Mouse (Mus musculus): ENCODE measurements around the gene Srpr. TPM values are rescaled to one million over a fixed set of nuclear protein-coding genes. Genes with fewer than 3 reads are reported as not detected.

Srpr gene
- polyA plus RNA-seq, 2 experiments = 28.8 to 53.8 TPM

- Histone ChIP-seq H3K4me1 (replicated peaks; ENCODE audit: control insufficient read depth in 2 of 2, insufficient read depth in 2 of 2, low read length in 1 of 2) (peaks cover 15 to 18% of the 10 kb centered on the region in 2 experiments), H3K9me3 (ENCODE audit: control insufficient read depth, low read length) (no peaks in the 10 kb centered on the region), H3K9ac (replicated peaks) (peak within 1 kb of the TSS; percentile 69), H3K4me3 (ENCODE audit: insufficient read depth in 1 of 2, low read depth in 2 of 2, low read length in 2 of 2) (peak within 1 kb of the TSS; percentile 74 to 77), H3K4me2 (ENCODE audit: low read depth) (peak within 1 kb of the TSS; percentile 95), H3K27me3 (ENCODE audit: control insufficient read depth, insufficient read depth, low read length) (no peaks in the 10 kb centered on the region), H3K27ac (peak within 1 kb of the TSS; percentile 68), H3K36me3 (replicated peaks; ENCODE audit: control insufficient read depth, insufficient read depth, low read depth) (0 out of 2 replicates have a peak, but pooled peaks cover 2% of the 10 kb centered on the region)
- DNase-seq (ENCODE audit: low read depth in 3 of 3, low spot score in 3 of 3) = peak; percentile 75 to 89 (median 80)
- peak; percentile 98 for ATAC-seq (ENCODE audit: insufficient read depth)
- TF ChIP-seq CTCF (IDR thresholded peaks at IDR 0.05; ENCODE audit: low read depth) (peak; percentile 64), EP300 (IDR thresholded peaks at IDR 0.05; ENCODE audit: low read depth) (no peak)
- WGBS (ENCODE audit: insufficient replicate concordance) = under 1% methylated on average over 38 of the region's 38 CpGs
These were observed 24.5 kb upstream of the Srpr start, which contains the start of gene Dcps for GRCm38 (mm10) chr9:35175251-35176123. Gene Dcps, minus strand, starts transcription at chr9:35176061.

- H3K36me3 ChIP-seq (replicated peaks; ENCODE audit: control insufficient read depth, insufficient read depth, low read depth) = no peaks in the 10 kb centered on the region
- DNase-seq (ENCODE audit: low read depth in 3 of 3, low spot score in 3 of 3) (no peak), ATAC-seq (ENCODE audit: insufficient read depth) (peak; percentile 5; the same call in 1 of the 2 replicates)
- no peak overlapping the region for H3K27ac ChIP-seq
- H3K4me3 ChIP-seq (ENCODE audit: insufficient read depth in 1 of 2, low read depth in 2 of 2, low read length in 2 of 2) = peak overlapping the region; percentile 59 to 77
- H3K27me3 ChIP-seq (ENCODE audit: control insufficient read depth, insufficient read depth, low read length) = no peaks in the 10 kb centered on the region
- no peaks in the 10 kb centered on the region for H3K9me3 ChIP-seq (ENCODE audit: control insufficient read depth, low read length)
- peak overlapping the region; percentile 53 for H3K9ac ChIP-seq (replicated peaks)
- no peak for TF ChIP-seq CTCF (IDR thresholded peaks at IDR 0.05; ENCODE audit: low read depth)
- peaks cover 15 to 18% of the 10 kb centered on the region in 2 experiments for H3K4me1 ChIP-seq (replicated peaks; ENCODE audit: control insufficient read depth in 2 of 2, insufficient read depth in 2 of 2, low read length in 1 of 2)
- H3K4me2 ChIP-seq (ENCODE audit: low read depth) = peak overlapping the region; percentile 95
- WGBS (ENCODE audit: insufficient replicate concordance) = 34% methylated on average over 14 of the region's 14 CpGs
These were observed 23.8 kb upstream of the Srpr start for GRCm38 (mm10) chr9:35176124-35176659.

GRCm38 (mm10) chr9:35182832-35183231, 17.1 kb upstream of the Srpr start:
- H3K9ac ChIP-seq (replicated peaks) = no peak overlapping the region
- no peaks in the 10 kb centered on the region for H3K27me3 ChIP-seq (ENCODE audit: control insufficient read depth, insufficient read depth, low read length)
- TF ChIP-seq CTCF (IDR thresholded peaks at IDR 0.05; ENCODE audit: low read depth) = no peak
- TF ChIP-seq EP300 (IDR thresholded peaks at IDR 0.05; ENCODE audit: low read depth) = no peak
- WGBS (ENCODE audit: insufficient replicate concordance) = 34% methylated on average over 2 of the region's 2 CpGs
- no peak overlapping the region for H3K4me3 ChIP-seq (ENCODE audit: insufficient read depth in 1 of 2, low read depth in 2 of 2, low read length in 2 of 2)
- no peak overlapping the region for H3K4me2 ChIP-seq (ENCODE audit: low read depth)
- ATAC-seq (ENCODE audit: insufficient read depth) (no peak), DNase-seq (ENCODE audit: low read depth in 3 of 3, low spot score in 3 of 3) (no peak)
- H3K4me1 ChIP-seq (replicated peaks; ENCODE audit: control insufficient read depth in 2 of 2, insufficient read depth in 2 of 2, low read length in 1 of 2) = peaks cover 0 to 2% of the 10 kb centered on the region in 2 experiments; a peak in 1 of 4 replicates
- no peaks in the 10 kb centered on the region for H3K36me3 ChIP-seq (replicated peaks; ENCODE audit: control insufficient read depth, insufficient read depth, low read depth)
- no peaks in the 10 kb centered on the region for H3K9me3 ChIP-seq (ENCODE audit: control insufficient read depth, low read length)
- no peak overlapping the region for H3K27ac ChIP-seq

GRCm38 (mm10) chr9:35183359-35183758, 16.6 kb upstream of the Srpr start:
- peaks cover 0 to 2% of the 10 kb centered on the region in 2 experiments; a peak in 1 of 4 replicates for H3K4me1 ChIP-seq (replicated peaks; ENCODE audit: control insufficient read depth in 2 of 2, insufficient read depth in 2 of 2, low read length in 1 of 2)
- H3K36me3 ChIP-seq (replicated peaks; ENCODE audit: control insufficient read depth, insufficient read depth, low read depth) = no peaks in the 10 kb centered on the region
- no peak for DNase-seq (ENCODE audit: low read depth in 3 of 3, low spot score in 3 of 3)
- 22% methylated on average over 5 of the region's 5 CpGs for WGBS (ENCODE audit: insufficient replicate concordance)
- no peak for TF ChIP-seq CTCF (IDR thresholded peaks at IDR 0.05; ENCODE audit: low read depth)
- no peak for TF ChIP-seq EP300 (IDR thresholded peaks at IDR 0.05; ENCODE audit: low read depth)
- H3K4me3 ChIP-seq (ENCODE audit: insufficient read depth in 1 of 2, low read depth in 2 of 2, low read length in 2 of 2) = no peak overlapping the region
- no peak for ATAC-seq (ENCODE audit: insufficient read depth)
- no peak overlapping the region for H3K4me2 ChIP-seq (ENCODE audit: low read depth)
- no peak overlapping the region for H3K9ac ChIP-seq (replicated peaks)
- no peaks in the 10 kb centered on the region for H3K27me3 ChIP-seq (ENCODE audit: control insufficient read depth, insufficient read depth, low read length)
- H3K27ac ChIP-seq = no peak overlapping the region
- H3K9me3 ChIP-seq (ENCODE audit: control insufficient read depth, low read length) = no peaks in the 10 kb centered on the region

- no peaks in the 10 kb centered on the region for H3K9me3 ChIP-seq (ENCODE audit: control insufficient read depth, low read length)
- TF ChIP-seq CTCF (IDR thresholded peaks at IDR 0.05; ENCODE audit: low read depth) (no peak), EP300 (IDR thresholded peaks at IDR 0.05; ENCODE audit: low read depth) (no peak)
- H3K27me3 ChIP-seq (ENCODE audit: control insufficient read depth, insufficient read depth, low read length) = no peaks in the 10 kb centered on the region
- H3K36me3 ChIP-seq (replicated peaks; ENCODE audit: control insufficient read depth, insufficient read depth, low read depth) = no peaks in the 10 kb centered on the region; the same call in 1 of the 2 replicates
- H3K4me2 ChIP-seq (ENCODE audit: low read depth) = no peak overlapping the region
- H3K4me1 ChIP-seq (replicated peaks; ENCODE audit: control insufficient read depth in 2 of 2, insufficient read depth in 2 of 2, low read length in 1 of 2) = peaks cover 0 to 2% of the 10 kb centered on the region in 2 experiments; a peak in 1 of 4 replicates
- no peak overlapping the region for H3K9ac ChIP-seq (replicated peaks)
- H3K27ac ChIP-seq = no peak overlapping the region
- H3K4me3 ChIP-seq (ENCODE audit: insufficient read depth in 1 of 2, low read depth in 2 of 2, low read length in 2 of 2) = no peak overlapping the region
- WGBS (ENCODE audit: insufficient replicate concordance) = 69% methylated on average over 4 of the region's 4 CpGs
- DNase-seq (ENCODE audit: low read depth in 3 of 3, low spot score in 3 of 3) (no peak), ATAC-seq (ENCODE audit: insufficient read depth) (no peak)
These were observed 13.5 kb upstream of the Srpr start for GRCm38 (mm10) chr9:35186430-35186829.

Data from liver, embryonic 14.5 days (tissue).